Mouse (Mus musculus): Measurements from ENCODE around the gene Tusc2. TPM values are rescaled to one million over a fixed set of nuclear protein-coding genes. Genes with fewer than 3 reads are reported as not detected.

The Tusc2 gene
- total RNA-seq, 1 experiment from 2014 or later, result 20.4 TPM

GRCm38 (mm10) chr9:107543299-107543698 lies 19.8 kb upstream of the Tusc2 start:
- ATAC-seq (ENCODE audit: extremely low read depth, insufficient number of reproducible peaks, low FRiP score, poor library complexity, severe bottlenecking), result no peak

GRCm38 (mm10) chr9:107544196-107544700 lies 18.8 kb upstream of the Tusc2 start:
- no peak for ATAC-seq (ENCODE audit: extremely low read depth, insufficient number of reproducible peaks, low FRiP score, poor library complexity, severe bottlenecking)

- no peak for ATAC-seq (ENCODE audit: extremely low read depth, insufficient number of reproducible peaks, low FRiP score, poor library complexity, severe bottlenecking)
These were observed 18.3 kb upstream of the Tusc2 start for GRCm38 (mm10) chr9:107544729-107545128.

GRCm38 (mm10) chr9:107545199-107545598 lies 17.9 kb upstream of the Tusc2 start:
- ATAC-seq (ENCODE audit: extremely low read depth, insufficient number of reproducible peaks, low FRiP score, poor library complexity, severe bottlenecking), result no peak

- peak; percentile 17; the same call in 1 of the 2 replicates for ATAC-seq (ENCODE audit: extremely low read depth, insufficient number of reproducible peaks, low FRiP score, poor library complexity, severe bottlenecking)
These were observed 17.5 kb upstream of the Tusc2 start for GRCm38 (mm10) chr9:107545602-107546001.

- peak; percentile 45 for ATAC-seq (ENCODE audit: extremely low read depth, insufficient number of reproducible peaks, low FRiP score, poor library complexity, severe bottlenecking)
These were observed 16.0 kb upstream of the Tusc2 start, which contains the start of gene Zmynd10 for GRCm38 (mm10) chr9:107547026-107547425. Gene Zmynd10 (plus strand): TSS chr9:107547298.

- no peak for ATAC-seq (ENCODE audit: extremely low read depth, insufficient number of reproducible peaks, low FRiP score, poor library complexity, severe bottlenecking)
These were observed 15.1 kb upstream of the Tusc2 start for GRCm38 (mm10) chr9:107547957-107548356.

- no peak for ATAC-seq (ENCODE audit: extremely low read depth, insufficient number of reproducible peaks, low FRiP score, poor library complexity, severe bottlenecking)
These were observed 14.2 kb upstream of the Tusc2 start for GRCm38 (mm10) chr9:107548820-107549219.

- no peak for ATAC-seq (ENCODE audit: extremely low read depth, insufficient number of reproducible peaks, low FRiP score, poor library complexity, severe bottlenecking)
These were observed 13.6 kb upstream of the Tusc2 start for GRCm38 (mm10) chr9:107549297-107550074.

GRCm38 (mm10) chr9:107550491-107551116 lies 12.5 kb upstream of the Tusc2 start:
- ATAC-seq (ENCODE audit: extremely low read depth, insufficient number of reproducible peaks, low FRiP score, poor library complexity, severe bottlenecking), result no peak

- ATAC-seq (ENCODE audit: extremely low read depth, insufficient number of reproducible peaks, low FRiP score, poor library complexity, severe bottlenecking), result peak; percentile 44
These were observed 11.8 kb upstream of the Tusc2 start, which contains the start of gene Rassf1 for GRCm38 (mm10) chr9:107551117-107551889. Gene Rassf1 (plus strand): TSS chr9:107551555.

- ATAC-seq (ENCODE audit: extremely low read depth, insufficient number of reproducible peaks, low FRiP score, poor library complexity, severe bottlenecking), result no peak
These were observed 11.1 kb upstream of the Tusc2 start for GRCm38 (mm10) chr9:107551890-107552355.

GRCm38 (mm10) chr9:107552690-107553393 lies 10.2 kb upstream of the Tusc2 start:
- no peak for ATAC-seq (ENCODE audit: extremely low read depth, insufficient number of reproducible peaks, low FRiP score, poor library complexity, severe bottlenecking)

- no peak for ATAC-seq (ENCODE audit: extremely low read depth, insufficient number of reproducible peaks, low FRiP score, poor library complexity, severe bottlenecking)
These were observed 9.3 kb upstream of the Tusc2 start for GRCm38 (mm10) chr9:107553541-107554318.

GRCm38 (mm10) chr9:107554319-107554825 lies 8.7 kb upstream of the Tusc2 start:
- ATAC-seq (ENCODE audit: extremely low read depth, insufficient number of reproducible peaks, low FRiP score, poor library complexity, severe bottlenecking), result peak; percentile 85

GRCm38 (mm10) chr9:107555031-107555457 lies 8.0 kb upstream of the Tusc2 start:
- no peak for ATAC-seq (ENCODE audit: extremely low read depth, insufficient number of reproducible peaks, low FRiP score, poor library complexity, severe bottlenecking)

- ATAC-seq (ENCODE audit: extremely low read depth, insufficient number of reproducible peaks, low FRiP score, poor library complexity, severe bottlenecking), result no peak
These were observed 7.4 kb upstream of the Tusc2 start for GRCm38 (mm10) chr9:107555701-107556100.

- no peak for ATAC-seq (ENCODE audit: extremely low read depth, insufficient number of reproducible peaks, low FRiP score, poor library complexity, severe bottlenecking)
These were observed 6.7 kb upstream of the Tusc2 start for GRCm38 (mm10) chr9:107556346-107556745.
